Mouse (Mus musculus): ENCODE measurements around the gene Acox3. TPM values are rescaled to one million over a fixed set of nuclear protein-coding genes. Genes with fewer than 3 reads are reported as not detected.

Gene Acox3
- 13.2 and 13.8 TPM in 2 replicates for polyA plus RNA-seq (2015; fragmentation: Nextera tagmentation; extraction: Ambion mirVana)

DNA sequence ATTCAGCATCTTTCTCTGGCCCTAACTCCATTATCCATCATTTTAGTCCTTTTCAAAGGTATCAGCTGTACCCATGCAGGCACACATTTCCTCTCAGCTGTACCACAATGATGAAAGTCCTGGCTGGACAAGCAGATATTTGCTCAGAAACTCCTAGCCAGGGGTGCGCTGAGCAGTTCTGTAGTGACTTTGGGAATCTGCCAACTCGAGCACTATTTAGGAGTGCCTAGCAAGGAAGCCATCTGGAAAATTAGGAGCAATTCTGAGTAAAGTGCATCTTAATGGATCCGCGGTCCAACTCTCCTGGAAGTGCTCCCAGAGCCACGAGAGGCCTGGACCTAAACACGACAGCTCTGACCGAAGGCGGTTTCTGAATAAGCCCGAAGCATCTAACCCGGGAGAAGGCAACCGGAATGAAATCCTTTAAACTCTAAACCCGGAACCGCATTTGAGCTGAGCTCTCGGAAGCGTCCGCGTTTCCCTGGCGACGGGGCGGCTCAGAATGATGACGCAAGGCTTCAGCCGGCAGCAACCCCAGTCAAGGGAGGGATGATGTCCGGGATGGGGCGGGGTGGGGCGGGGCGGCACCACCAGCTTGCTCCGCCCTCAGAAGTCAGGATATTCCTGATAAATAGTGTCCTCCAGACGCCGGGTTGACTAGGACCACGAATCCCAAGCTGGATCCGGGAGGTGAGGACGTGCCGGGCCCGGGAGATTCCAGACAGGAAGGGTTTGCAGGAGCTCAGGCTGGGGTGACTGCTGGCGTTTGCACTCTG is at the start of gene Acox3:
TSS of gene Acox3 (plus strand) at position 596 of the 776 bp plus-strand sequence.
- Histone ChIP-seq H3K27ac (peak within 1 kb of the TSS; percentile 59), H3K27me3 (replicated peaks) (no peaks in the 10 kb centered on the region), H3K36me3 (no peaks in the 10 kb centered on the region), H3K4me2 (replicated peaks) (peak within 1 kb of the TSS; percentile 67), H3K9ac (peak within 1 kb of the TSS; percentile 59), H3K9me3 (no peaks in the 10 kb centered on the region), H3K4me3 (replicated peaks) (peak within 1 kb of the TSS; percentile 60), H3K4me1 (replicated peaks) (peaks cover 4% of the 10 kb centered on the region)
- WGBS: under 1% methylated on average over 35 of the region's 35 CpGs
- peak; percentile 94 for ATAC-seq

DNA sequence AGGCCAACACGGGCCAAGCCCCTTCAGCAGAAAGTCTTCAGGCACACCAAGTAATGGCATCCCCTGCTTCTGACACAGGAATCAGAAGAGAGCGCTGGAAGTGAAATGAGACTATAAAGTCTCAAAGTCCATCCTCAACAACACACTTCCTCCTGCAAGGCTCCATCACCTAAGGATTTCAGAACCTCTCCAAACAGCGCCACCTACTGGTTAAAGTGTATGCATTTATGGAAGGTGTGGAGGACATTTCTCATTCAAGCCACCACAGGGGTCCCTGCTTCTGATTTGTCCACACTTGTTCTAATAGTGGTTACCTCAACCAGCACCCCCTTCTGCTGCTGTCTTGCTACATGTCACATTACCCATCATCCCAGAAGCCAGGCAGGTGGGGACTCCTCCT is 46.6 kb upstream of the Acox3 start:
- 62% methylated on average over 3 of the region's 3 CpGs for WGBS
- H3K4me1 ChIP-seq (replicated peaks): peaks cover 6% of the 10 kb centered on the region
- H3K9me3 ChIP-seq: no peaks in the 10 kb centered on the region
- H3K9ac ChIP-seq: no peak overlapping the region
- no peak overlapping the region for H3K4me3 ChIP-seq (replicated peaks)
- no peak for ATAC-seq
- no peaks in the 10 kb centered on the region for H3K27me3 ChIP-seq (replicated peaks)
- no peak overlapping the region for H3K4me2 ChIP-seq (replicated peaks)
- H3K36me3 ChIP-seq: no peaks in the 10 kb centered on the region
- no peak overlapping the region for H3K27ac ChIP-seq

DNA sequence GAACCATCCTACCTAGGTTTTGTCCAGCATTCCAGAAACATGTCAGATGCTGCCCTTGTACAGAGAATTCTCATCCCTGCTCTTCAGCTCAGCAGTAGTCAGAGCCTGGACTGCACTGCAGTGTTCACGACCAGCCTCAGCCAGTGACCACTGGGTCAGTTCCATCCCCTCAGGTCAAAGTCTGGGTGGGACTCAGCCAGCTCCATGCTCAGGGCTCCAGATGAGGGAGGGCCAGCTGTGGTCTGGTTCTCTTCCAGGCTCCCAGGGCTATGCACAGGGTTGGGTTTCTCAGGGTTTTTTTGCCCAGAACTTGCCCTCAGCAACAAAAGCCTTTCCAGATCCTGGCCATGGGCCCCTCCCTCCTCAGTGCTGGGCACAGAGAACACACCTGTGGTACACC is 45.4 kb upstream of the Acox3 start:
- Histone ChIP-seq H3K9me3 (no peaks in the 10 kb centered on the region), H3K4me2 (replicated peaks) (no peak overlapping the region), H3K4me3 (replicated peaks) (no peak overlapping the region), H3K27ac (no peak overlapping the region), H3K9ac (no peak overlapping the region), H3K36me3 (no peaks in the 10 kb centered on the region), H3K4me1 (replicated peaks) (peaks cover 6% of the 10 kb centered on the region), H3K27me3 (replicated peaks) (no peaks in the 10 kb centered on the region)
- ATAC-seq: no peak
- WGBS: 73% methylated on average over 1 of the region's 1 CpGs

DNA sequence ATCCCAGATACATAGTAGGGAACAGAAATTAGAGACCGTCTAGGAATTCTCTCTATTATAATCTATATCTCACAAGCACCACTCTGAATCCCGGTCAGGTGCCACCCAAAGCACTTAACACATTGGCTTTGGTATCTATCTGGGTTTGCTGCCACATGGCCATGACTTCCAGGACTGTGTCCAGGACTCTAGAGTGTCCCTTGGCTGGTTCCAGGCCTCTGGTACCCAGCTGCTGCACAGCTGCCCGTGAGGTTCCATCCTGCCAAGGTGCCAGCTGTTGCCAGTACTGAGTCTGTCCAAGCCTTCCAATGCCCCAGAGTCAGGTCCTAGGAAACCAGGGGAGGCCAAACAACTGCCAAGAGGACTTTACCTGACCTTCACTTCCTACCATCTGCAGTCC is 44.8 kb upstream of the Acox3 start:
- peaks cover 6% of the 10 kb centered on the region for H3K4me1 ChIP-seq (replicated peaks)
- no peak for ATAC-seq
- 87% methylated on average over 3 of the region's 3 CpGs for WGBS

DNA sequence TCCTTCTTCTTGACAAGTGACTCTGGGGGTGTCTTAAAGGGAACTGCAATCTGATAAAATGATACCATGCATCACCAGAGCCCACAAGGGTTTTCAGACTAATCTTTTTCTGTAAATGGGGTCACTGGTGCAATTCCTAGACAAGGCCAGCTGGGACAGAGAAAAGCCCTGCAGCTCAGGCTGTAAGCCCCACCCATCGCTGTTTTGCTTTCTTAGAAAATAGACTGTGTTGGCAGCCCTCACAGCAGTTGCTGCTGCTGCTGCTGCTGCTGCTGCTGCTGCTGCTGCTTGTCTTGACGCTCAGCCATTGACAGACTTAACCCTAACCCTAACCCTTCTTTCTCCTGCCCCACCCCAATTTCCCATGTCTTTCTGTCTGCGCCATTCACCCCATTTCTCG is 43.3 kb upstream of the Acox3 start:
- ATAC-seq: no peak
- no peak overlapping the region for H3K4me2 ChIP-seq (replicated peaks)
- no peaks in the 10 kb centered on the region for H3K36me3 ChIP-seq
- no peaks in the 10 kb centered on the region for H3K9me3 ChIP-seq
- H3K27me3 ChIP-seq (replicated peaks): no peaks in the 10 kb centered on the region
- WGBS: 55% methylated on average over 4 of the region's 4 CpGs
- 0 out of 2 replicates have a peak overlapping the region, but pooled peaks have one; percentile 18 for H3K27ac ChIP-seq
- H3K9ac ChIP-seq: no peak overlapping the region
- peaks cover 6% of the 10 kb centered on the region for H3K4me1 ChIP-seq (replicated peaks)
- no peak overlapping the region for H3K4me3 ChIP-seq (replicated peaks)

More for the DNA sequence above, 44.8 kb upstream of the Acox3 start:
- no peak overlapping the region for H3K4me2 ChIP-seq (replicated peaks)
- H3K27ac ChIP-seq: no peak overlapping the region
- no peaks in the 10 kb centered on the region for H3K9me3 ChIP-seq
- no peaks in the 10 kb centered on the region for H3K36me3 ChIP-seq
- H3K27me3 ChIP-seq (replicated peaks): no peaks in the 10 kb centered on the region
- H3K9ac ChIP-seq: no peak overlapping the region
- H3K4me3 ChIP-seq (replicated peaks): no peak overlapping the region

DNA sequence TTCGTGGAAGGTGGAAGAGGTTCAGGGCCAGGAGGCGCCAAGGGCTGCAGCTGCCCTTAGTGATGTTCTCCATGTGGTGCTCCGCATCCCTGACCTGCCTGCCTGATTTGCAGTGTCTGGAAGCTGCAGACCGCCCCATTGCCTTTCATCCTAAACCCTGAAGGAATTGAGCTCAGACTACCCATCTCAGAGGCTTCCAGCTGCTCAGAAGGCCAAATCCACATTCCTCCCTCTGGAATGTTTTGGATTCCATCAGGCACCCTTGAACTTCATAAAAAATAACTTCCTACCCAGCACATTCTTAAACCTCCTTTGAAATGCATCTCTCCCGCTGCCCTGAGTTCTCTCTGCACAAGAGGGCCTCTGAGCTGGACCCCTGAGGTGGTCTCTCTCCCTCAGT is 42.3 kb upstream of the Acox3 start:
- peak; percentile 43; the same call in 1 of the 2 replicates for ATAC-seq
- WGBS: 32% methylated on average over 5 of the region's 5 CpGs
- Histone ChIP-seq H3K9me3 (no peaks in the 10 kb centered on the region), H3K4me1 (replicated peaks) (peaks cover 6% of the 10 kb centered on the region), H3K36me3 (no peaks in the 10 kb centered on the region), H3K9ac (no peak overlapping the region), H3K4me3 (replicated peaks) (no peak overlapping the region), H3K27me3 (replicated peaks) (no peaks in the 10 kb centered on the region), H3K27ac (peak overlapping the region; percentile 74), H3K4me2 (replicated peaks) (no peak overlapping the region)

DNA sequence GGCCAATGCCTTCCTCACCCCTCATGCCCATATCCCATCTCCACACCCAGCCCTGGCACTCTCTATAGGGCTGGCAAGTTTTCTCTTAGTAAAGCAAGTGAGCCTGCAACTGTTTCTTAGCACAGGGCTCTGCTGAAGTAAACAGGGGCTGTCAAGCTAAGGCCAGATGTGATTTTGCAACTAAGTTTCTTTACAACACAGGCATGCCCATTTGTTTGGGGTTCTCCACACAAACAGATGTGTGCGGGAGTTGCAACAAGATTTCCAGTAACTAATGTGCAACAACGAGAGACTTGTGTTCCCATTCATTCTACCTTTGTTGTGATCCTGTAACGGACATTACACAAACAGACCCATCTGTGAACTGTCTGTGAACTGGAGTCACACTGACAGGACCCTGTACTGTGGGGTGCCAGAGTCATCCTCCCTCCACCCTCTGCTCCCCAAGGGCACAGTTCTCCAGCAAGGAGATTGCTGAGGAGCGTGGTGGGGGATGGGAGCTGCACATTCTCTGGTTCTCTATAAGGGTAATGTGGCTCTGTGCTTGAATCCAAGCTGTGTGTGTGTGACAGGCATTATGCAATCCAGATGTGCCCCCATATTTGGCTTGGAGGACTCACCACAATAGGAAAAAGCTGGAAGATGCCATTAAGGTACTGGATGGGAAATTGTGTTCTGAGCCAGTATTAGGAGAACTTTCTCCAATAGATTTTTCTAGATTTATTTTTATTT is 41.6 kb upstream of the Acox3 start:
- 58% methylated on average over 4 of the region's 4 CpGs for WGBS
- H3K4me3 ChIP-seq (replicated peaks): no peak overlapping the region
- peak overlapping the region; percentile 74 for H3K27ac ChIP-seq
- no peaks in the 10 kb centered on the region for H3K9me3 ChIP-seq
- peaks cover 6% of the 10 kb centered on the region for H3K4me1 ChIP-seq (replicated peaks)
- no peak for ATAC-seq
- H3K9ac ChIP-seq: no peak overlapping the region
- no peaks in the 10 kb centered on the region for H3K27me3 ChIP-seq (replicated peaks)
- H3K36me3 ChIP-seq: no peaks in the 10 kb centered on the region
- H3K4me2 ChIP-seq (replicated peaks): no peak overlapping the region

DNA sequence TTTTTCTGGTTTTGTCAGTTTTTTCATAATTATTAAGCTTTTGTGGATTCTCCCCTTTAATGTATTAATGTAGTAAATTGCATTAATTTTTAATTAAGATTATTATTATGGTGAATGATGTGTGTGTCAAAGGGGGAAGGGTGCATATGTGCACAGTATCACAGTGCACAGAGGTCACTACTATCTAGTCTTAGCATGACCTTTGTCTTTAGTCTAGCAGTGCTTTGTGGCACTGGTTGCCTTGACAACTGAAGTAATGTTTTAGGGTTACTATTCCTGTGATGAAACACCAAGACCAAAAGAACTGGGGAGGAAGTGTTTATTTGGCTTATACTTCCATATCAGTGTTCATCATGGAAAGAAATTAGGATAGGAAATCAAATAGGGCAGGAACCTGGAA is 36.7 kb upstream of the Acox3 start:
- no peaks in the 10 kb centered on the region for H3K36me3 ChIP-seq
- H3K4me3 ChIP-seq (replicated peaks): no peak overlapping the region
- no peak overlapping the region for H3K4me2 ChIP-seq (replicated peaks)
- no peaks in the 10 kb centered on the region for H3K27me3 ChIP-seq (replicated peaks)
- H3K9ac ChIP-seq: no peak overlapping the region
- no peaks in the 10 kb centered on the region for H3K4me1 ChIP-seq (replicated peaks)
- ATAC-seq: no peak
- H3K27ac ChIP-seq: no peak overlapping the region
- no peaks in the 10 kb centered on the region for H3K9me3 ChIP-seq

DNA sequence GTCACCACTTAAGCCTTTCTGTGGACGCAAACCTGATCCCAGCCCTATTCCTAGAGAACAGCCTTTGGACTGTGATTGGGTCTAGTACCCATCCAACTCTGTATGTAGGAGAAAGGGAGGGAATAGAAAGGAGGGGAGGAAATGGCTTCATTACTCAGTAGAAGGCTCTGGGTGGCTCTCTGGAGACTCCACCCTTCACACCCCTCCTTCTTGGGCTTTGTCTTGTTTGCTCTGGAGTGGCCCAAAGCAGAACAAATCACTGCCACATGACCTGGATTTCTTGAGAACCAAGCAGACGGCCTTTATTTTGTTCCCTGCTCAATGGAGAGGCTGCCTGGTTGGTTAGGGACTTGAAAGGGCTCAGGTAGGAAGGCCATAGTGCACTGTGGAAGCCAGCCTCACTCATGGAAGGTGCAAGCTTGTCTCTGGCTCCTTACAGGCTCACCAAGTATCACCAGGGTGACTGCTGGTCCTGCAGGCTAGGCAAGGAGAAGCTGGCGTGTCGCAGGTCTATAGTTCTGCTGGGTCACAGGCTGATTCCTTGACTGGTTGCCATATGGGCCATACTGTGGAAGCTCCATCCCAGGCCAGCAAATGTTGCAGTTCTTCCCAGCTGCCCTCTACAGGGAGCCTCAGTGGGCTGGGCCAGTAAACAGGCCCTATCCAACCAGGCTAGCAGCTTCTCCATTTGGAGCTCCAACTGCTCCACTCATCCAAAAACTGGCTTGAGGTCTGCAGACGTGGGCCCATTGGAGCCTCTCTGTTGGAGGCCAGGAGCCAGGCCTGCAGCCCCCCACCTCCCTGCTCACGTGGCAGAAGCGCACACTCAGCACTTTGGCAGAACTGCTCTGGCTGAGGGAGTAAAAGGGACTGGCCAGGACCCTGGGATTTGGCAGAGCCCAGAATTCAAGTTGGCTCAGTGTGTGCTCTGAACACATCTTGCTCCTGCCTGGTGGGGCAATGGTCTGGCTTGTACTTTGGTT is 30.7 kb upstream of the Acox3 start:
- no peak overlapping the region for H3K4me3 ChIP-seq (replicated peaks)
- no peak overlapping the region for H3K4me2 ChIP-seq (replicated peaks)
- H3K36me3 ChIP-seq: peaks cover 9% of the 10 kb centered on the region; the same call in 1 of the 2 replicates
- ATAC-seq: peak; percentile 69
- WGBS: 43% methylated on average over 7 of the region's 7 CpGs
- no peaks in the 10 kb centered on the region for H3K9me3 ChIP-seq
- H3K9ac ChIP-seq: no peak overlapping the region
- 0 out of 2 replicates have a peak overlapping the region, but pooled peaks have one; percentile 27 for H3K27ac ChIP-seq
- H3K4me1 ChIP-seq (replicated peaks): peaks cover 11% of the 10 kb centered on the region; the same call in 1 of the 2 replicates
- no peaks in the 10 kb centered on the region for H3K27me3 ChIP-seq (replicated peaks)

DNA sequence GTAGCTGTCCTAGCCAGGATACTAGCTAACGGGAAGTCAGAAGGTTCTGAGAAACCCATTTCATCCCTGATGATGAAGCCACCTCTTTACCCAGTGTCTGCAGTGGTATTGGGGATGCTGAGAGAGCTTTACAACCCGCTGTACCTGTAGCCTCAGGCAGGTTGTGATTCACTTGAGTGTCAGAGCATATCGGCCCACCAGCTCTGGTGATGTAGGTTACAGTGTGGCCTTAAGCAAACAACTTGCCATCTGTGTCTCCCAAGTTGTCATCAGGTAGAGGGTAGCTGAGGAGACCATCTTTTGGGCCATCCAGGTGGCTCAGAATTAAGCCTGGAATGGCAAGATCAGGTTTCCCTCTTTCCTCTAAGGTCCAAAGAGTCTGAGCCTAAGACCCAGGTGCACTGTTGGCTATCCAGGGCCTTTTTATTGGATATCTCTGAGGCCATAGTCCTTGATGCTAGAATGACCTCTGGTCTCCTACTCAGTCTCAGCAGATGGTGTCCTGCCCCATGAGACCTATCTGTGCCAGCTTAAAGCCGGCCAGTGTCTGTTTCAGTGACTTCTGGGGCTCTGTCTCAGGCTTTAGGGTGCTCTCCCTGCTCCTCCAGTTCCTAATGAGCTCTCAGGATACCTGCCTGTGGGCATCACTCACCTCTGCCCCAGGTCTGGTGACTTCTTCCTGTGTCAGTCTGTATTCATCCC is 29.9 kb upstream of the Acox3 start:
- Histone ChIP-seq H3K4me1 (replicated peaks) (peaks cover 11% of the 10 kb centered on the region; the same call in 1 of the 2 replicates), H3K4me2 (replicated peaks) (no peak overlapping the region), H3K27me3 (replicated peaks) (no peaks in the 10 kb centered on the region), H3K36me3 (peaks cover 14% of the 10 kb centered on the region; the same call in 1 of the 2 replicates), H3K27ac (0 out of 2 replicates have a peak overlapping the region, but pooled peaks have one; percentile 1), H3K9me3 (no peaks in the 10 kb centered on the region), H3K9ac (no peak overlapping the region), H3K4me3 (replicated peaks) (no peak overlapping the region)
- ATAC-seq: no peak
- 80% methylated on average over 4 of the region's 4 CpGs for WGBS

DNA sequence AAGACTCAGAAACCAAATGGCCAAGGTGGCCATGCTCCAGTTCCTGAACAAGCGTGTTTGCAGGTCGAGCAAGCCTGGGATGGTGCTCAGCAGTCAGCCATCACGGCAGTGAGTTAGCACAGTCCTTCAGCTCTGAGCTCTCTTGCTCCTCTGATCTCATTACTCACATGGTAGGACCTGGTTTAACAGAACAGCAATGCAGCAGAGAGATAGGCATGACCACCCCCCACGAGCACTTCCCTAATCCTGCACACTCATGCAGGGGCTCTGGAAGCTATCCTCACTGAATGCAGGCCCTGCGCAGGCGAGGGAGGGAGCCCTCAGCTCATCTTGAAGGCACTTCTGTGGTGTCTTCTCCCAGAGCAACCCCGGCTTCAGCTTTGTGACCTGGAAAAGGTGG is 26.4 kb upstream of the Acox3 start:
- H3K27ac ChIP-seq: no peak overlapping the region
- no peak overlapping the region for H3K4me3 ChIP-seq (replicated peaks)
- ATAC-seq: no peak
- WGBS: 91% methylated on average over 7 of the region's 7 CpGs
- peaks cover 11% of the 10 kb centered on the region; the same call in 1 of the 2 replicates for H3K4me1 ChIP-seq (replicated peaks)
- peaks cover 16% of the 10 kb centered on the region; the same call in 1 of the 2 replicates for H3K36me3 ChIP-seq
- no peaks in the 10 kb centered on the region for H3K9me3 ChIP-seq
- no peak overlapping the region for H3K9ac ChIP-seq
- no peaks in the 10 kb centered on the region for H3K27me3 ChIP-seq (replicated peaks)
- H3K4me2 ChIP-seq (replicated peaks): no peak overlapping the region
